Mouse (Mus musculus): ENCODE measurements at regions not wholly inside any gene's neighbourhood (a gene's known extent, or its start where the extent isn't known, plus 50 kb on each side); places are given as distances from the start of the nearest gene placed in this dataset.

DNA sequence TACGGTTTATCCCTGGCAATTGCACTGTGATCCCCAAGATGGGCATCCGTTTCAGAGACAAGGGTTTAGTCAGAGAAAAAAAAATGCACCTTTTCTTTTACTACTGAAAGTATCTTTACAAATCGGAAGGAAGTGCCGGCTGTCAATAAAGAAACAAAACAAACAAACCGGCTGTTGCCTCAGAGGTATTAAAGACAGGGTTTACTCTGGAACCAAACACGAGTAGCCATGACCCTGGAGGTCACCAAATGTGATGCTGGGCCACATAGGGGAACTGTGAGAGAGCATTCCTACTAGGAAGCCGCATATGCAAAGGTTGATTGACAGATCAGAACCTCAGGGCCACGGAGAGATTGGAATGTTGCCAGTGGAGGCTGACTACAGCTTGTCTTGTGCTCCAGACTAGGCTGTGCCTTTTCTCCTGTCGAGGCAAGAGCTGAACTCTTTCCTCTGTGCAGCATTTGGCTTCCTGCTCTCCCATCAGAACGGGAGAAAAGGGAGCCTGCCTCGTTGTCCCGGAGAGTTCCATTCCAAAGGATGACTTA is 643.8 kb upstream of the Tmem132c start:
- Histone ChIP-seq H3K36me3 (ENCODE audit: control insufficient read depth, insufficient read depth, low read length) (no peaks in the 10 kb centered on the region), H3K4me1 (ENCODE audit: control insufficient read depth, insufficient read depth, low read length) (no peaks in the 10 kb centered on the region), H3K27me3 (ENCODE audit: control insufficient read depth, insufficient read depth, low read length) (no peaks in the 10 kb centered on the region), H3K4me3 (replicated peaks; ENCODE audit: low read length) (no peak overlapping the region), H3K27ac (replicated peaks; ENCODE audit: low read depth, low read length) (no peak overlapping the region), H3K9me3 (ENCODE audit: control insufficient read depth, low read length) (no peaks in the 10 kb centered on the region), H3K9ac (ENCODE audit: low read depth, low read length, severe bottlenecking) (no peak overlapping the region), H3K4me2 (replicated peaks; ENCODE audit: low read depth, low read length, severe bottlenecking) (no peak overlapping the region)
- no peak for TF ChIP-seq POLR2A (IDR thresholded peaks at IDR 0.05; ENCODE audit: borderline replicate concordance, extremely low read depth, insufficient read depth, insufficient read length)
- ATAC-seq (ENCODE audit: low FRiP score, low read depth), result no peak
- no peak for DNase-seq (ENCODE audit: low spot score)
- WGBS, result 71% methylated on average over 12 of the region's 12 CpGs

GRCm38 (mm10) chr5:126599561-126599960 is 642.0 kb upstream of the Tmem132c start:
- Histone ChIP-seq H3K9me3 (ENCODE audit: control insufficient read depth, low read length) (no peaks in the 10 kb centered on the region), H3K27ac (replicated peaks; ENCODE audit: low read depth, low read length) (no peak overlapping the region), H3K4me1 (ENCODE audit: control insufficient read depth, insufficient read depth, low read length) (no peaks in the 10 kb centered on the region), H3K4me3 (replicated peaks; ENCODE audit: low read length) (no peak overlapping the region), H3K27me3 (ENCODE audit: control insufficient read depth, insufficient read depth, low read length) (no peaks in the 10 kb centered on the region), H3K4me2 (replicated peaks; ENCODE audit: low read depth, low read length, severe bottlenecking) (no peak overlapping the region), H3K36me3 (ENCODE audit: control insufficient read depth, insufficient read depth, low read length) (no peaks in the 10 kb centered on the region), H3K9ac (ENCODE audit: low read depth, low read length, severe bottlenecking) (no peak overlapping the region)
- WGBS, result 83% methylated on average over 5 of the region's 5 CpGs
- ATAC-seq (ENCODE audit: low FRiP score, low read depth) (no peak), DNase-seq (ENCODE audit: low spot score) (no peak)
- TF ChIP-seq POLR2A (IDR thresholded peaks at IDR 0.05; ENCODE audit: borderline replicate concordance, extremely low read depth, insufficient read depth, insufficient read length), result no peak

GRCm38 (mm10) chr5:126606756-126607155 is 634.9 kb upstream of the Tmem132c start:
- no peak overlapping the region for H3K4me2 ChIP-seq (replicated peaks; ENCODE audit: low read depth, low read length, severe bottlenecking)
- WGBS, result 82% methylated on average over 5 of the region's 5 CpGs
- no peaks in the 10 kb centered on the region for H3K27me3 ChIP-seq (ENCODE audit: control insufficient read depth, insufficient read depth, low read length)
- H3K4me1 ChIP-seq (ENCODE audit: control insufficient read depth, insufficient read depth, low read length), result no peaks in the 10 kb centered on the region
- no peak for DNase-seq (ENCODE audit: low spot score)
- TF ChIP-seq POLR2A (IDR thresholded peaks at IDR 0.05; ENCODE audit: borderline replicate concordance, extremely low read depth, insufficient read depth, insufficient read length), result no peak
- H3K36me3 ChIP-seq (ENCODE audit: control insufficient read depth, insufficient read depth, low read length), result no peaks in the 10 kb centered on the region
- no peak for ATAC-seq (ENCODE audit: low FRiP score, low read depth)
- H3K9ac ChIP-seq (ENCODE audit: low read depth, low read length, severe bottlenecking), result no peak overlapping the region
- H3K9me3 ChIP-seq (ENCODE audit: control insufficient read depth, low read length), result no peaks in the 10 kb centered on the region
- no peak overlapping the region for H3K4me3 ChIP-seq (replicated peaks; ENCODE audit: low read length)
- no peak overlapping the region for H3K27ac ChIP-seq (replicated peaks; ENCODE audit: low read depth, low read length)

- no peaks in the 10 kb centered on the region for H3K4me1 ChIP-seq (ENCODE audit: control insufficient read depth, insufficient read depth, low read length)
- no peak overlapping the region for H3K27ac ChIP-seq (replicated peaks; ENCODE audit: low read depth, low read length)
- no peak for ATAC-seq (ENCODE audit: low FRiP score, low read depth)
- no peaks in the 10 kb centered on the region for H3K9me3 ChIP-seq (ENCODE audit: control insufficient read depth, low read length)
- H3K9ac ChIP-seq (ENCODE audit: low read depth, low read length, severe bottlenecking), result no peak overlapping the region
- no peak for TF ChIP-seq POLR2A (IDR thresholded peaks at IDR 0.05; ENCODE audit: borderline replicate concordance, extremely low read depth, insufficient read depth, insufficient read length)
- no peaks in the 10 kb centered on the region for H3K36me3 ChIP-seq (ENCODE audit: control insufficient read depth, insufficient read depth, low read length)
- DNase-seq (ENCODE audit: low spot score), result no peak
- H3K27me3 ChIP-seq (ENCODE audit: control insufficient read depth, insufficient read depth, low read length), result no peaks in the 10 kb centered on the region
- H3K4me2 ChIP-seq (replicated peaks; ENCODE audit: low read depth, low read length, severe bottlenecking), result no peak overlapping the region
- 88% methylated on average over 4 of the region's 4 CpGs for WGBS
- H3K4me3 ChIP-seq (replicated peaks; ENCODE audit: low read length), result no peak overlapping the region
Measured at GRCm38 (mm10) chr5:126612571-126612970, 629.0 kb upstream of the Tmem132c start.

GRCm38 (mm10) chr5:126622551-126622950 is 619.1 kb upstream of the Tmem132c start:
- no peak for ATAC-seq (ENCODE audit: low FRiP score, low read depth)

GRCm38 (mm10) chr5:126623205-126623604 is 618.4 kb upstream of the Tmem132c start:
- Histone ChIP-seq H3K9me3 (ENCODE audit: control insufficient read depth, low read length) (no peaks in the 10 kb centered on the region), H3K4me1 (ENCODE audit: control insufficient read depth, insufficient read depth, low read length) (no peaks in the 10 kb centered on the region), H3K4me3 (replicated peaks; ENCODE audit: low read length) (no peak overlapping the region), H3K27me3 (ENCODE audit: control insufficient read depth, insufficient read depth, low read length) (no peaks in the 10 kb centered on the region), H3K4me2 (replicated peaks; ENCODE audit: low read depth, low read length, severe bottlenecking) (no peak overlapping the region), H3K36me3 (ENCODE audit: control insufficient read depth, insufficient read depth, low read length) (no peaks in the 10 kb centered on the region), H3K9ac (ENCODE audit: low read depth, low read length, severe bottlenecking) (no peak overlapping the region), H3K27ac (replicated peaks; ENCODE audit: low read depth, low read length) (no peak overlapping the region)
- DNase-seq (ENCODE audit: low spot score) (no peak), ATAC-seq (ENCODE audit: low FRiP score, low read depth) (no peak)
- 13% methylated on average over 6 of the region's 6 CpGs for WGBS
- TF ChIP-seq POLR2A (IDR thresholded peaks at IDR 0.05; ENCODE audit: borderline replicate concordance, extremely low read depth, insufficient read depth, insufficient read length), result no peak

More at GRCm38 (mm10) chr5:126622551-126622950, 619.1 kb upstream of the Tmem132c start:
- no peak for TF ChIP-seq POLR2A (IDR thresholded peaks at IDR 0.05; ENCODE audit: borderline replicate concordance, extremely low read depth, insufficient read depth, insufficient read length)
- Histone ChIP-seq H3K27me3 (ENCODE audit: control insufficient read depth, insufficient read depth, low read length) (no peaks in the 10 kb centered on the region), H3K4me2 (replicated peaks; ENCODE audit: low read depth, low read length, severe bottlenecking) (no peak overlapping the region), H3K4me1 (ENCODE audit: control insufficient read depth, insufficient read depth, low read length) (no peaks in the 10 kb centered on the region), H3K27ac (replicated peaks; ENCODE audit: low read depth, low read length) (no peak overlapping the region), H3K9me3 (ENCODE audit: control insufficient read depth, low read length) (no peaks in the 10 kb centered on the region), H3K4me3 (replicated peaks; ENCODE audit: low read length) (no peak overlapping the region), H3K36me3 (ENCODE audit: control insufficient read depth, insufficient read depth, low read length) (no peaks in the 10 kb centered on the region), H3K9ac (ENCODE audit: low read depth, low read length, severe bottlenecking) (no peak overlapping the region)
- WGBS, result 74% methylated on average over 6 of the region's 6 CpGs
- DNase-seq (ENCODE audit: low spot score), result no peak

Data from limb, embryonic 14.5 days (tissue).